ENCODE assay signal across 21 mouse cellular contexts in genomic region chr6:47809053-47809452, GRCm38 (mm10). TPM values are rescaled to one million over a fixed set of nuclear protein-coding genes. Genes with fewer than 3 reads are reported as not detected.
DNase-seq lines count a peak whose midpoint lies in the region; ATAC-seq and TF ChIP-seq lines count a peak whose summit lies in the region.
"Had no signal": no experiment of that assay in that cellular context is flagged by ENCODE, and none has a peak within 500 bp of the region (broad histone marks: within the 10 kb centered on the region; RNA-seq: fewer than 3 reads in every experiment).

No protein-coding gene starts in this region.

- H3K27ac ChIP-seq in liver, adult 2 months (replicated peaks; ENCODE audit: insufficient read depth, low read depth, low read length), result no peak overlapping the region
- H3K27ac ChIP-seq in liver, embryonic 11.5 days (ENCODE audit: low read depth, low read length), result no peak overlapping the region
- H3K27ac ChIP-seq in spleen, adult 2 months (ENCODE audit: insufficient read depth, low read length), result peak overlapping the region; percentile 49
- H3K27ac ChIP-seq in hindbrain, embryonic 15.5 days (replicated peaks), result peak overlapping the region; percentile 34; the same call in 1 of the 2 replicates
- H3K27ac ChIP-seq: embryonic facial prominence, embryonic 13.5 days; gastrocnemius, adult 2 months; heart, embryonic 13.5 days had no signal

- H3K36me3 ChIP-seq in liver, adult 2 months (ENCODE audit: control insufficient read depth, insufficient read depth, low read length), result peaks cover 41% of the 10 kb centered on the region
- H3K36me3 ChIP-seq in liver, embryonic 11.5 days (ENCODE audit: control insufficient read depth, insufficient read depth, low read length), result peaks cover 27% of the 10 kb centered on the region
- peaks cover 14% of the 10 kb centered on the region for H3K36me3 ChIP-seq in spleen, adult 2 months (ENCODE audit: control insufficient read depth, insufficient read depth, low read length)
- H3K36me3 ChIP-seq in hindbrain, embryonic 15.5 days, result peaks cover 28% of the 10 kb centered on the region

- H3K4me3 ChIP-seq in liver, adult 2 months (ENCODE audit: insufficient read depth, low read depth, low read length), result no peak overlapping the region
- no peak overlapping the region for H3K4me3 ChIP-seq in liver, embryonic 11.5 days (ENCODE audit: low read depth, low read length)
- no peak overlapping the region for H3K4me3 ChIP-seq in spleen, adult 2 months (ENCODE audit: extremely low read depth, insufficient read depth, insufficient read length)
- H3K4me3 ChIP-seq in hindbrain, embryonic 15.5 days, result no peak overlapping the region
- H3K4me3 ChIP-seq: embryonic facial prominence, embryonic 13.5 days; gastrocnemius, adult 2 months; heart, embryonic 13.5 days had no signal

- no peak for ATAC-seq in liver, embryonic 11.5 days (replicated peaks; ENCODE audit: low FRiP score)
- no peak for ATAC-seq in hindbrain, embryonic 15.5 days (ENCODE audit: low FRiP score, low read depth)
- ATAC-seq: forebrain, postnatal 0 days; intestine, postnatal 0 days had no signal

- no peak for TF ChIP-seq CTCF in liver, adult 2 months (IDR thresholded peaks at IDR 0.05; ENCODE audit: low read depth, low read length)
- no peak for TF ChIP-seq CTCF in spleen, adult 2 months (IDR thresholded peaks at IDR 0.05; ENCODE audit: extremely low read depth, insufficient read depth, insufficient read length, insufficient replicate concordance)

- no peak for TF ChIP-seq POLR2A in liver, adult 2 months (IDR thresholded peaks at IDR 0.05; ENCODE audit: extremely low read depth, insufficient read depth, low read length)
- TF ChIP-seq POLR2A in spleen, adult 2 months (IDR thresholded peaks at IDR 0.05; ENCODE audit: low read depth, low read length), result no peak

- no peak overlapping the region; the same call in 1 of the 2 replicates for H3K9ac ChIP-seq in liver, adult 2 months (ENCODE audit: low read depth, low read length)
- H3K9ac ChIP-seq in liver, embryonic 11.5 days (ENCODE audit: low read depth, low read length), result no peak overlapping the region
- no peak overlapping the region for H3K9ac ChIP-seq in hindbrain, embryonic 15.5 days
- H3K9ac ChIP-seq: embryonic facial prominence, embryonic 13.5 days; forebrain, postnatal 0 days; heart, embryonic 13.5 days had no signal

- no peaks in the 10 kb centered on the region for H3K9me3 ChIP-seq in liver, embryonic 11.5 days (ENCODE audit: control insufficient read depth, low read length)
- H3K9me3 ChIP-seq in hindbrain, embryonic 15.5 days, result no peaks in the 10 kb centered on the region
- H3K9me3 ChIP-seq: embryonic facial prominence, embryonic 13.5 days; G1E; heart, embryonic 13.5 days had no signal

- peak; percentile 57 for DNase-seq in liver, adult 2 months (ENCODE audit: extremely low read depth, low read depth, low spot score)
- DNase-seq in liver, embryonic 11.5 days (ENCODE audit: low spot score), result no peak
- DNase-seq in spleen, adult 2 months (ENCODE audit: low read depth in 1 of 2, low spot score in 2 of 2), result no peak
- no peak for DNase-seq in spleen, adult 18-20 months
- no peak for DNase-seq in embryo, embryonic 11 days
- DNase-seq in urinary bladder, postnatal 25 days (ENCODE audit: low spot score), result no peak
- DNase-seq: adrenal gland, adult 2 months; cerebellum, adult 8-10 months; forebrain, postnatal 0 days; gastrocnemius, adult 2 months; heart, postnatal 4 days; kidney, postnatal 10 days; layer of hippocampus, adult 9-11 months; lung, postnatal 10 days; thymus, adult 2 months had no signal

- H3K79me2 ChIP-seq in liver, adult 2 months (ENCODE audit: control insufficient read depth, insufficient read depth, low read length), result peaks cover 31% of the 10 kb centered on the region; the same call in 1 of the 2 replicates

- H3K27me3 ChIP-seq in liver, adult 2 months (ENCODE audit: control insufficient read depth, insufficient read depth, low read length), result no peaks in the 10 kb centered on the region
- H3K27me3 ChIP-seq in liver, embryonic 11.5 days (replicated peaks; ENCODE audit: control insufficient read depth, insufficient read depth, low read length), result no peaks in the 10 kb centered on the region
- H3K27me3 ChIP-seq in spleen, adult 2 months (ENCODE audit: control insufficient read depth, insufficient read depth, low read length), result no peaks in the 10 kb centered on the region
- H3K27me3 ChIP-seq in hindbrain, embryonic 15.5 days, result no peaks in the 10 kb centered on the region
- H3K27me3 ChIP-seq: embryonic facial prominence, embryonic 13.5 days; heart, embryonic 13.5 days had no signal

- H3K4me2 ChIP-seq in liver, embryonic 11.5 days, result no peak overlapping the region
- H3K4me2 ChIP-seq in hindbrain, embryonic 15.5 days, result 0 out of 2 replicates have a peak overlapping the region, but pooled peaks have one; percentile 3
- H3K4me2 ChIP-seq: heart, embryonic 13.5 days had no signal

- WGBS in liver, adult 2 months, result 44% methylated on average over 4 of the region's 4 CpGs
- WGBS in liver, embryonic 11.5 days, result 78% methylated on average over 4 of the region's 4 CpGs
- WGBS in spleen, adult 2 months, result 89% methylated on average over 4 of the region's 4 CpGs
- 69% methylated on average over 4 of the region's 4 CpGs for WGBS in hindbrain, embryonic 15.5 days

- H3K4me1 ChIP-seq in liver, adult 2 months (ENCODE audit: control insufficient read depth, insufficient read depth, low read length), result peaks cover 20% of the 10 kb centered on the region
- H3K4me1 ChIP-seq in liver, embryonic 11.5 days (replicated peaks; ENCODE audit: control insufficient read depth, insufficient read depth, low read length), result peaks cover 10% of the 10 kb centered on the region
- peaks cover 9% of the 10 kb centered on the region for H3K4me1 ChIP-seq in spleen, adult 2 months (ENCODE audit: control insufficient read depth, insufficient read depth, insufficient read length)
- H3K4me1 ChIP-seq in hindbrain, embryonic 15.5 days (replicated peaks), result peaks cover 36% of the 10 kb centered on the region

RNA-seq across cellular contexts. Expression of gene Pdia4, which starts 4.2 kb away (rescaled TPM):
- total RNA-seq in liver, adult 2 months (2014; rRNA removed), result 244 and 280 TPM in 2 replicates
- polyA plus RNA-seq in liver, adult 2 months (2012; rRNA removed), result 69.4 and 76.6 TPM in 2 replicates
- 233 and 252 TPM in 2 replicates for polyA plus RNA-seq in liver, embryonic 11.5 days (2014; fragmentation: Nextera tagmentation; extraction: Ambion mirVana)
- 39.3 and 47.8 TPM in 2 replicates for polyA plus RNA-seq in spleen, adult 2 months (2012; rRNA removed)
- polyA plus RNA-seq in hindbrain, embryonic 15.5 days (2015; fragmentation: Nextera tagmentation; extraction: Ambion mirVana), result 150 and 163 TPM in 2 replicates

RNA-seq across cellular contexts. Expression of gene Zfp786, which starts 21.6 kb away (rescaled TPM):
- total RNA-seq in liver, adult 2 months (2014; rRNA removed), result 0.07 and 0.28 TPM in 2 replicates
- 0.12 and 0.27 TPM in 2 replicates for polyA plus RNA-seq in liver, adult 2 months (2012; rRNA removed)
- 0.90 and 1.3 TPM in 2 replicates for polyA plus RNA-seq in liver, embryonic 11.5 days (2014; fragmentation: Nextera tagmentation; extraction: Ambion mirVana)
- 0.06 and 0.13 TPM in 2 replicates for polyA plus RNA-seq in spleen, adult 2 months (2012; rRNA removed)
- polyA plus RNA-seq in hindbrain, embryonic 15.5 days (2015; fragmentation: Nextera tagmentation; extraction: Ambion mirVana), result 14.7 and 15.3 TPM in 2 replicates
- total RNA-seq: monocyte, adult 5-6 weeks had no signal

RNA-seq across cellular contexts. Expression of gene Zfp398, which starts 26.4 kb away (rescaled TPM):
- total RNA-seq in liver, adult 2 months (2014; rRNA removed), result 4.0 and 4.6 TPM in 2 replicates
- polyA plus RNA-seq in liver, adult 2 months (2012; rRNA removed), result 3.3 and 4.5 TPM in 2 replicates
- 5.6 and 5.8 TPM in 2 replicates for polyA plus RNA-seq in liver, embryonic 11.5 days (2014; fragmentation: Nextera tagmentation; extraction: Ambion mirVana)
- polyA plus RNA-seq in spleen, adult 2 months (2012; rRNA removed), result 13.0 and 13.6 TPM in 2 replicates
- 18.5 and 18.7 TPM in 2 replicates for polyA plus RNA-seq in hindbrain, embryonic 15.5 days (2015; fragmentation: Nextera tagmentation; extraction: Ambion mirVana)

Comparison
In these comparisons a context has a peak if more than half of its experiments do, and no peak if none do; other contexts are left out.
1. H3K27ac ChIP-seq: peak in spleen, adult 2 months (single experiment) and hindbrain, embryonic 15.5 days (single experiment); none in liver, adult 2 months (single experiment) and liver, embryonic 11.5 days (single experiment).